Mouse (Mus musculus): ENCODE results near the gene Zfp541.

DNA sequence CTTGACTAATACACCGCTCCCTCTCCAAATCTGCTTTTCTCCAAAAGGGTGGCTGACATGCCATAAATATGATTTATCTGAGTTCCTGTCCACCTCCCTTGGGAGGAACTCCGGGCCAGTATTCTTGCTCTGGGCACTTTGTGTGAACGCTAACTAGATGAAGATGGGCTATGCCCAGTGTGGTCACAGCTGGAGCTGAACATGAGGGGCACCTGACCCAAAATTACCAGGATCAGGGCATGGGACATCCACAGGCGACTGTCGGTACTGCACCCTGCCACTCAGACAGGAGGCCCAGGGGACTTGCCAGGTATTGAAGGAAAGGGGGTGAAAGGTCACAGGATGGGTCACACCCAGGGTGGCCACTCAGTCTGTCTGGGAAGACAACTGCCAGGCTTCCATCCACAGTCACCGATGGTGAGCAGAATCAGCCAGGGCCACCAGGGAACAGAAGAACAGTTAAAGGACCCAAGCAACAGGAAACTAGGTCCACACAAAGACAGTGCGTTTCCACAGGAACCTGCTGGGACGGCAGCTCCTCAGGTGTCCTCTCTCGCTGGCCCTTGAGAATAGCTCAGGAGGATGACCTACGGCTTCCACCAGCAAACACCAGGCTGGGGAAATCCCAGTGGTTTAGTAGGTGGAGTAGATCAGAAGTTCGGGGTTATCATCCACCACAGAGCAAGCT is 48.9 kb upstream of the Zfp541 start:
- TF ChIP-seq CTCF (IDR thresholded peaks at IDR 0.05; ENCODE audit: insufficient read depth, low read depth, low read length), result peak; percentile 46; the same call in 1 of the 2 replicates
- no peak for TF ChIP-seq POLR2A (IDR thresholded peaks at IDR 0.05; ENCODE audit: insufficient read depth, low read depth, low read length)

Data from olfactory bulb, adult 2 months (tissue).